Mouse (Mus musculus) erythroblast, embryonic 14.5 days (primary cell): Measurements from ENCODE around the gene Bace1.

Experiments used
- GATA1 ChIP-seq: IDR thresholded peaks from 2 replicates; pipeline ENCODE4 v1.6.1; 2012; ENCODE audit warnings: low read length, inconsistent platforms, mixed read lengths
- TAL1 ChIP-seq: IDR thresholded peaks from 3 replicates; pipeline ENCODE4 v1.6.1; 2012; ENCODE audit warnings: low read length, inconsistent platforms, mixed read lengths

DNA sequence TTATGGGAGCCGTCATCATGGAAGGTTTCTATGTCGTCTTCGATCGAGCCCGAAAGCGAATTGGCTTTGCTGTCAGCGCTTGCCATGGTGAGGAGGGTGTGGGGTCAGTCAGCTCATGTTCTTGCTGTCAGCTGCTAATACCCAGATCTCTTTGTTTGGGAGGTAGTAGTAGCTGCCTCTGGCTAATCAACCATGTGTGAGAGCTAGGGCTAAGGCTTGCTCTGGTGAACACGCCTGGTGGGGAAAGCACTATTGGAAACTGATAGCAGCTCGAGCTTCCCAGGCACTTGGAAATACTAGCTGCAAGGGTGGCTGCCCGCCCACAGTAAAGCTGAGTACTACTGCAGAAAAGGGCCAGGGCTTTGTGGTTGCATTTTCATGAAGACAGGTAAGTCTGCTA lies 21.0 kb downstream of the Bace1 start:
- no peak for TF ChIP-seq GATA1
- TF ChIP-seq TAL1, result no peak
